In the genomic region with DNA sequence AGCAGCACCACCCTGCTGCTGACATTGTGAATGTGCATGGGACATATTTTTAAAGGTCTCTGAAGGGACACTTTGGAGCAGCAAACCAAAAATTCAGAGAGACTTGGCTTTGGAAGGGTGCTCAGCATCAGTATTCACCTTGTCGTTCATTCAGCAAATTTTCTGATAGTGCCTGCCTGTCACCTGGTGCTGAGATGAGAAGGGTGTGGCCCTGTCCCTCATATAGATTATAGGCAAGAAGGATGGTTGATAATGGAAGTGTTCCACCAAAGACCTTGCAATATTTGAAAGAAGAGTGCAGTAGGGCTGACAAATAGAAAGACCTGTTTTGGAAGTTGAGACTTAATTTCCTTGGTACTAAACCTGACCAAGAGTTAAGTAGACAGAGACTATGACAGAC, we compare ENCODE assay signal across 29 mouse cellular contexts.
"Had no signal": no experiment of that assay in that cellular context is flagged by ENCODE, and none has a peak within 500 bp of the region (broad histone marks: within the 10 kb centered on the region; RNA-seq: fewer than 3 reads in every experiment).

No protein-coding gene starts in this region.

- H3K4me2 ChIP-seq: limb, embryonic 12.5 days; limb, embryonic 13.5 days; limb, embryonic 15.5 days; liver, embryonic 12.5 days; liver, embryonic 15.5 days; lung, embryonic 14.5 days; lung, embryonic 15.5 days; midbrain, embryonic 11.5 days; midbrain, embryonic 12.5 days; midbrain, embryonic 13.5 days; midbrain, embryonic 15.5 days; neural tube, embryonic 12.5 days had no signal

- H3K9ac ChIP-seq: limb, embryonic 12.5 days; limb, embryonic 13.5 days; limb, embryonic 15.5 days; liver, embryonic 12.5 days; liver, embryonic 14.5 days; liver, embryonic 15.5 days; liver, postnatal 0 days; lung, embryonic 14.5 days; lung, embryonic 15.5 days; midbrain, embryonic 12.5 days; midbrain, embryonic 13.5 days; midbrain, embryonic 15.5 days; neural tube, embryonic 12.5 days had no signal

- H3K4me3 ChIP-seq: left cerebral cortex, adult 2 months; limb, embryonic 10.5 days; limb, embryonic 12.5 days; limb, embryonic 13.5 days; limb, embryonic 15.5 days; liver, embryonic 12.5 days; liver, embryonic 15.5 days; lung, embryonic 15.5 days; megakaryocyte, embryonic 14.5 days; midbrain, embryonic 10.5 days; midbrain, embryonic 12.5 days; midbrain, embryonic 13.5 days; midbrain, embryonic 15.5 days; myocyte; neural tube, embryonic 12.5 days had no signal

- H3K9me3 ChIP-seq: limb, embryonic 10.5 days; limb, embryonic 12.5 days; limb, embryonic 13.5 days; limb, embryonic 15.5 days; liver, embryonic 12.5 days; liver, embryonic 15.5 days; lung, embryonic 15.5 days; megakaryocyte, embryonic 14.5 days; midbrain, embryonic 10.5 days; midbrain, embryonic 12.5 days; midbrain, embryonic 13.5 days; midbrain, embryonic 15.5 days; neural tube, embryonic 12.5 days had no signal

- H3K27ac ChIP-seq: left cerebral cortex, adult 2 months; limb, embryonic 10.5 days; limb, embryonic 12.5 days; limb, embryonic 13.5 days; limb, embryonic 15.5 days; liver, embryonic 12.5 days; liver, embryonic 14.5 days; liver, embryonic 15.5 days; lung, embryonic 15.5 days; macrophage; midbrain, embryonic 10.5 days; midbrain, embryonic 12.5 days; midbrain, embryonic 13.5 days; midbrain, embryonic 15.5 days; neural tube, embryonic 12.5 days had no signal

- H3K4me1 ChIP-seq: limb, embryonic 10.5 days; limb, embryonic 12.5 days; limb, embryonic 13.5 days; limb, embryonic 15.5 days; lung, embryonic 15.5 days; megakaryocyte, embryonic 14.5 days; midbrain, embryonic 12.5 days; midbrain, embryonic 13.5 days; midbrain, embryonic 15.5 days; neural tube, embryonic 12.5 days had no signal

- H3K27me3 ChIP-seq: limb, embryonic 12.5 days; limb, embryonic 15.5 days; liver, embryonic 12.5 days; liver, embryonic 15.5 days; lung, embryonic 15.5 days; megakaryocyte, embryonic 14.5 days; midbrain, embryonic 12.5 days; midbrain, embryonic 13.5 days; midbrain, embryonic 15.5 days; neural tube, embryonic 12.5 days had no signal

- H3K36me3 ChIP-seq: limb, embryonic 10.5 days; limb, embryonic 12.5 days; limb, embryonic 13.5 days; limb, embryonic 15.5 days; lung, embryonic 15.5 days; midbrain, embryonic 10.5 days; midbrain, embryonic 12.5 days; midbrain, embryonic 15.5 days; neural tube, embryonic 12.5 days had no signal

- ATAC-seq: liver, embryonic 12.5 days; liver, postnatal 0 days; lung, postnatal 0 days; midbrain, embryonic 13.5 days; midbrain, embryonic 15.5 days; midbrain, embryonic 16.5 days had no signal

- DNase-seq: left cerebral cortex, postnatal 4 days; liver; liver, postnatal 0 days; lung, adult 2 months; lung, embryonic 14.5 days; lung, postnatal 10 days; lung, postnatal 14 days; lung, postnatal 4 days; midbrain, embryonic 14.5 days had no signal
